Mouse (Mus musculus) left cerebral cortex, postnatal 36 days (tissue): ENCODE data around the gene Ino80b. TPM values are rescaled to one million over a fixed set of nuclear protein-coding genes. Genes with fewer than 3 reads are reported as not detected.

ENCODE experiments used
- DNase-seq, 2 experiments: peaks; one replicate each; pipeline ENCODE4 v3.0.0; 2021 to 2022; ENCODE audit warnings: low spot score in 2 of 2, mixed read lengths in 1 of 2
- intact Hi-C: fragments of 180-260 bp; cut with DNase I; formaldehyde crosslinking; loops from one replicate; pipeline ENCODE4 v1.15.1; 2025
- total RNA-seq, 2 experiments: library from RNA; stranded (reverse); gene quantifications; 2 replicates each; pipeline ENCODE4 v1.2.3; 2021

The Ino80b gene
- total RNA-seq, 2 experiments from 2014 or later = 20.5 to 26.0 TPM

DNA sequence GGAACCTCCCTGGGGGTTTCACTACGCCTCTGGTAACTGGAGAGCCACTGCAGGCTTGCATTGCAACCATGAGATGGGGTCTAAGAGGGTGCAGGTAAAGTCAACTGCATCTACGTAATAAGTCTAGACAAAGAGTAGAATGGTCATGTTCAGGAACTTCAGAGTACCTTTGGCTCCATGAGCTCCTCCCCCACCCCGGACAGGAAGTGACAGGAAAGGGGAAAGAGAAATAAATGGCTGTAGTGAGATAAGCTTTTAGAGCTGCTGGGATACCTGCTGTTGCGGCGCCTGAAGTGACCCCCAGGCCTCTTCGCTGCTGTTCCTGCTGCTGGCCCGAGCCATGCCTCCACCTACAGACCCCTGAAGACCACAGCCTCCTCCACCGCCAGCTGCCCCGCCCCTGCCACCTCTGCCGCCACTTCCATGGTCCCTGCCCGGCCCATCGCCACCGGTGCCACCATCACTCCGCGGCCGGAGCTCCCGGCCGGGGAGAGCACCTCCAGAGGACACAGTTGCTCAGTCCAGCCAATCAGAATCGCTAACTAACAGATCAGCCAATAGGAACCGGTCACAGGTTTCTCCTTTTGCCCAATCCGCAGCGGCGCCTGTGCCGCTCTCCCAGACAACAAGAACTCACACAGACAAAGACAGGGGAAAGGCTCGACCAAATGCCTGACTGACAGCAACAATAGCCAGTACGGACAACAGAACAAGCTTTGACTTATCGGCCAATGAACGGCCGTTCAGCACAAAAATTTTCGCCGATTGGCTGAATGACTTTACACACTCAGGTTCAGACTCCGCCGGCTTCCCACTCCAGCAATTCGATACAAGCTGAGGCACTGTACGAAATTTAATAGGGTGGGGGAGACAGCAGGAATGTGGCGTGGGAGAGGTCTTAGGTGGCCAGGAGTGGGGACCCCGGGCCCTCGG is 4.0 kb downstream of the Ino80b start, which contains the start of gene Wbp1:
Gene Wbp1, minus strand, starts transcription at position 630 of the 933 bp plus-strand sequence.
- DNase-seq = peak; percentile 94 to 96

DNA sequence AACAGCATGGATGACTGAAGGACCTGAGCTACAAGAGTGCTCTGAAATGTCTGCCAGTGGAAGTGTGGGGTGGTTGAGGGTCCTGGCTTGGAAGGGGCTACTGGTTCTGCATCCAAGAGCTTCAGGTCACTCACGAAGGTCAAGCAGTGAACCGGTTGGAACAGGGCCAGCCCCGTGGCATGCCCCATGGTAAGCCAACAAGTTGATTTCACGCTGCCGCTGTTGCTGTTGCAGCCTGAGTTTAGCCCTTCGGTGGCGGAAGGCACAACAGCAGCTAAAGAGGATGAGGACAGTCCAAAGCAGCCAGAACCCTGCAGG is 5.5 kb downstream of the Ino80b start:
- intact Hi-C loops = loop anchor here (5.0 to 10.0 kb wide), 2 partner anchors 38 to 205 kb away; partner anchors contain the start of genes 1700003E16Rik, Mob1a, Mthfd2 and Wdr54
- no peak for DNase-seq

More for the DNA sequence above, 4.0 kb downstream of the Ino80b start, which contains the start of gene Wbp1:
- intact Hi-C loops = loop anchor here (5.0 kb wide), 1 partner anchor 36 kb away; the partner anchor contains the start of genes 1700003E16Rik and Wdr54

DNA sequence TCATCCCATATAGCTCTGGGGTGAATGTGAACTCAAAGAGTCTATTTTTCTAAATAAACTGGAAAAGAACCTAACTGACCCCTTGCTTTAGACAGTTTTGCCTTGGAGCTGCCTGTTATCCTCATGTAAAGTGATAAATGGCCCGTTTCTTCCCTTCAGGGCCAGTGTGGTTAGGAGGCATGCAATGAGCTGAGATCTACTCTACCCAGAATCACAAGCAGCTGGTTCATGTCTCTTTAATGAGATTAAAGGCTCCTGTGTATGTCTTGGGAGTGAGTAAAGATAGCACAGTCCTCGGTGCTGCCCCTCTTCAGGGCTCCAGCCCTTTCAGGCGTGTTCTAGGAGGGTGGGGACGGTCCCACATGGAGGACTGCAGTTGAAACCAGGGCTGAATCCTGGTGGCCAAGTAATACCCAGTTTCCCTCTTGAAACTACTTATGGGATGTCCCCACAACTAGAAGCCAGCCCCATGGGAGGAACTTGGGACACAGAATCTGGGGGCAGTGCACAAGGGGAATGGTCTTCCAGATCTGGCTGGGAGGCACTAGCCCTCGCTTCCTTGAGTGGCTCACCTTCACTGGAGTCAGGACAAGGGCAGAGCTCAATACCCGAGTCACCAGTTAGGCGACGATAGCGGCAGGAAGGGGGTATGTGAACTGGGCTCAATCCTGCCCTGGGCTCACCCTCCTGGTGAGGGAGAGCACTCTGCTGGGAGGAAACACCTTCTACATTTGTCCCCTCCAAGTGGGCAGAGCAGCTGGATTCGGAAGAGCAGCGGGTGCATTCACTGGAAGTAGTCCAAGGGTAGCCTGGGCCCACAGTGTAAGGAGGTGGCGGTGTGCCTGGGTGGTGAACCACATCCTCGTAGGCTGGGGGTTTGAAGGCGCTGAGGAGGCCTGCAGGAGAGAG is 6.2 kb downstream of the Ino80b start:
- intact Hi-C loops = loop anchor here (10.0 kb wide), 1 partner anchor 206 kb away; the partner anchor contains the start of genes Mob1a and Mthfd2
- no peak for DNase-seq

DNA sequence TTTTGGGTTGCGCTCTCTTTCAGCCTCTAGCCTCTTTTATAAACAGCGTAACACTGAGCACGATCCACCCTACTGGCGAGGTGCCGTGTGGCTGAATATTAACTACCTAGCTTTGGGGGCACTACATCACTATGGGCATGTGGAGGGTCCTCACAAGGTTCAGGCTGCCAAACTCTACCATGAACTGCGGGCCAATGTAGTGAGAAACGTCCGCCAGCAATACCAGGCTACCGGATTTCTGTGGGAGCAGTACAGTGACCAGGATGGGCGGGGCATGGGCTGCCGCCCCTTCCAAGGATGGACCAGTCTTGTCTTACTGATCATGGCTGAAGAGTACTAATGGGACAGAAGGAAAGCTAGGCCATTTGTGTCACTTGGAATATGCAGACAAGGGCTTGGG is 6.9 kb downstream of the Ino80b start:
- no peak for DNase-seq
- intact Hi-C loops = loop anchor here (10.0 kb wide), 1 partner anchor 206 kb away; the partner anchor contains the start of genes Mob1a and Mthfd2

DNA sequence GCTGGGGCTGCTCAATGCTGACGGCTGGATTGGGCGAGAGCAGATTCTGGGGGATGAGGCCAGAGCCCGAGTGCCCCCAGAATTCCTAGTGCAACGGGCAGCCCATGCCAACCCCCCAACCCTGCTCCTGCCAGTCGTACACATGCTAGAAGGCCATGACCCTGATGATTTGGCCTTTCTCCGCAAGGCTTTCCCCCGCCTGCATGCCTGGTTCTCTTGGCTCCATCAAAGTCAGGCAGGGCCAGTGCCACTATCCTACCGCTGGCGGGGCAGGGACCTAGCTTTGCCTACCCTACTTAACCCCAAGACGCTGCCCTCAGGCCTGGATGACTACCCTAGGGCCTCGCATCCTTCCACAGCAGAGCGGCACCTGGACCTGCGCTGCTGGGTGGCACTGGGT is 7.6 kb downstream of the Ino80b start:
- no peak for DNase-seq

DNA sequence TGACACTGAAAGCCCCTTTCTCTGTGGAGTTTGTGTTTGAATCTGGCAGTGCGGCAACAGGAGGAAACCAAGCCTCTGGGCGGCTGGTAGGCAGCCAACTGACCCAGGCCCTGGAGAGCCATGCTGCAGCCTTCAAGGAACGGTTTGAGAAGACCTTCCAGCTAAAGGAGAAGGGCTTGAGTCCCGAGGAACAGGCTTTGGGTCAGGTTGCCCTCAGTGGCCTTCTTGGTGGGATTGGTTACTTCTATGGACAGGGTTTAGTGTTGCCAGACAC is 8.1 kb downstream of the Ino80b start:
- DNase-seq = no peak
- intact Hi-C loops = loop anchor here (10.0 kb wide), 1 partner anchor 208 kb away; the partner anchor contains the start of genes Mob1a and Mthfd2

More for the DNA sequence above, 7.6 kb downstream of the Ino80b start:
- intact Hi-C loops = loop anchor here (10.0 kb wide), 1 partner anchor 207 kb away; the partner anchor contains the start of genes Mob1a and Mthfd2

DNA sequence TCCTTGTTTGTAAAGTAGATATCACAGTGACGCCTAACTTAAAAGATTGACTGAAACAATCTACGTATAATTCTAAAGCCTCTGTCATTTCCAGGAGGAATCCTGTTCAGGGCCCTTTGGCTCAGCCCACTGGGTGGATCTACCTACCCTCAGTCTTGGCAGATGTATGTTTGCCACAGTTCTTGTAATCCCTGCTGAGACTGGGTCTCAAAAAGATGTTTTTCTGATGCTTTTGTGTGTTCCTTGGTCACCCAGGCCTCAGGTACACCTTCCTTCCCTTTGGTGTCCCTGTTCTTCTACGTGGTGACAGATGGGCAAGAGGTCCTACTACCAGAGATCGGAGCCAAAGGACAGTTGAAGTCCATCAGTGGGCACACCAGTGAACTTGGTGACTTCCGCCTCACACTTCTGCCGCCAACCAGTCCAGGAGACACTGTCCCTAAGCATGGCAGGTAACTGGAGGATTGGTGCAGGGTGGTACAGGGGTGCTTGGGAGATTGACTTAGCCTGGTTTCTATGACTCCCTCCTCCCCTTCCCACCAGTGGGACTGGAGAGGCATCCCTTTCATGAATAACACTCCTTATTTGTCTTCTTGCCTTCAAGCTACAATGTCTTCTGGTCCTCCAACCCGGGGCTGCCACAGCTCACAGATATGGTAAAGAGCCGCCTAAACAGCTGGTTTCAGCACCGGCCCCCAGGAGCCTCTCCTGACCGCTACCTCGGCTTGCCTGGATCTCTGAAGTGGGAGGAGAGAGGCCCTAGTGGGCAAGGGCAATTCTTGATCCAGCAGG is 8.7 kb downstream of the Ino80b start:
- intact Hi-C loops = loop anchor here (10.0 kb wide), 1 partner anchor 208 kb away; the partner anchor contains the start of genes Mob1a and Mthfd2
- DNase-seq = no peak

DNA sequence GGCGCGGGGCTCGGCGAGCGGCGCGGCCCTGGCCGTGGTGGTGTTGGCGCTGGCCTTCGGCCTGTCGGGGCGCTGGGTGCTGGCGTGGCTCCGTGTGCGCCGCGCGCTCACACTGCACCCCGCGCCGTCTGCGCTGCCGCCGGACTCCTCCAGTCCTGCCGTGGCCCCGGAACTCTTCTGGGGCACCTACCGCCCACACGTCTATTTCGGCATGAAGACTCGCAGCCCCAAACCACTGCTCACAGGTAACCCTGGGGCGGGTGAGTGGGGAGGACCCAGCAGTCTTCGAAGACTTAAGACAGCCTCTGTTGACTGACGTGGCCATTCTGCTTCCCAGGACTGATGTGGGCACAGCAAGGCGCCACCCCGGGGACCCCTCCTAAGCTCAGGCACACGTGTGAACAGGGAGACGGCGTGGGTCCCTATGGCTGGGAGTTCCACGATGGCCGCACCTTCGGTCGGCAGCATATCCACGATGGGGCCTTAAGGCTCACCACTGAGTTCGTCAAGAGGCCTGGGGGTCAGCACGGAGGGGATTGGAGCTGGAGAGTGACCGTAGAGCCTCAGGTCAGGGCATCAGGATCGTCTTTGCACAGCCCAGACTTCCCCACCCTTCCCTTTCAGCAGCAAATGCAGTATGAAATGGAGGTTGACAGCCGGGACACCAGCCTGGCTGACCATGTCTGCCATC is 9.4 kb downstream of the Ino80b start:
- DNase-seq = no peak
- intact Hi-C loops = loop anchor here (10.0 kb wide), 1 partner anchor 209 kb away; the partner anchor contains the start of genes Mob1a and Mthfd2

DNA sequence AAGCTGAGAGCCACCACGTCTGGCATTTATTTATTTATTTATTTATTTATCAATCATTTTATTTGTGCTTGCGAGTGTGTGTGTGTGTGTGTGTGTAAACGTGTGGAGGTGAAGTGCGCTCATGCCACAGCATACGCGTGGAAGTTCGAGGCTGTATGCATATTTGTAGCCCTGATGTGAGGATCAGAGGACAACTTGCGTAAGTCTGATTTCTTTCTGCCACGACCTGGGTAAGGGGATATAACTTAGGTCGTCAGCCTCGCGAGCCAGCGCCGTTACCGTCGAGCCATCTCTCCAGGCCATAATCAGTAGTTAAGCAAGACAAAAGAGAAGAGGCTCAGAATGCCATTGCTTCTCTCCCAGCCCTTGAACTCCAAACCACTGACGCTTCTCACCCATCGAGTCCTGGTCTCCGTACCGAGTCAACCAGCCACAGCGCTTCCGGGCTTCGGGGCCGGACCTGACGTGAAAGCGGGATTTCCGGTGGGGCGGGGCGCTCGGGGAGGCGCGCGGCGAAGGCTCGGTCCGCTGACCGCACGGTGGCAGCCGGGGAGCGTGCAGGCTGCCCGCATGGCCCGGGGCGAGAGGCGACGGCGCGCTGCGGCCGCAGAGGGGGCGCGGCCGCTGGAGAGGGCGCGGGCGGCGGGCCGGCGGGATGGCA is 10.1 kb downstream of the Ino80b start, which contains the start of gene Mogs:
Gene Mogs, plus strand, starts transcription at position 486 of the 661 bp plus-strand sequence.
- intact Hi-C loops = loop anchor here (10.0 kb wide), 1 partner anchor 210 kb away; the partner anchor contains the start of genes Mob1a and Mthfd2

DNA sequence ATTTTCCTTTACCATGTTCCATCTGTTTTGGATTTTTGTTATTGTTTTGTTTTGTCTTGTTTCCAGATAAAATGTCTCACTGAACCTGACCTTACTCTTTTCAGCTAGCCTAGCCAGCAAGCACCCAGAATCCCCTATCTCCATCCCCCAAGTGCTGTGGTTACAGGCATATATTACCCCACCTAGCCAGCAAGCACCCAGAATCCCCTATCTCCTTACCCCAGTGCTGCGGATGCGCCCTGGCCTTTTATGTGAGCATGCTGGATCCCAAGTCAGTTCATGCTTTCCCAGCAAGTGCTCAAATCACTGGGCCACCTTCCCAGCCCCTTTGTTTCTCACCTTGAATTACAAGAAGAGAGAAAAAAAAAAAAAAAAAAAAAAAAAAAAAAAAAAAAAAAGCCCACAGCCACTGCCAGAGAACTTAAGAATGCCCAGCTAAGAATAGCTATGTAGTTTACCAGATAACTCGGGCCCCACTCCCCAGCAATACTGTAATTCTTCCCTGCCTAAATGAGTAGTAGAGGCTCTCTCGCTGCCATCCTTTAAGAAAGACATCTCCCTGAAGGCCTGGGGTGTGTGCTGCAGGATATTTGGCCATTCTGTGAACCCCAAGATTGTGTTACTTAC is 13.6 kb downstream of the Ino80b start:
- no peak for DNase-seq
- intact Hi-C loops = loop anchor here (10.0 kb wide), 1 partner anchor 213 kb away; the partner anchor contains the start of genes Mob1a and Mthfd2

More for the DNA sequence above, 10.1 kb downstream of the Ino80b start, which contains the start of gene Mogs:
- peak; percentile 92 to 94 for DNase-seq

DNA sequence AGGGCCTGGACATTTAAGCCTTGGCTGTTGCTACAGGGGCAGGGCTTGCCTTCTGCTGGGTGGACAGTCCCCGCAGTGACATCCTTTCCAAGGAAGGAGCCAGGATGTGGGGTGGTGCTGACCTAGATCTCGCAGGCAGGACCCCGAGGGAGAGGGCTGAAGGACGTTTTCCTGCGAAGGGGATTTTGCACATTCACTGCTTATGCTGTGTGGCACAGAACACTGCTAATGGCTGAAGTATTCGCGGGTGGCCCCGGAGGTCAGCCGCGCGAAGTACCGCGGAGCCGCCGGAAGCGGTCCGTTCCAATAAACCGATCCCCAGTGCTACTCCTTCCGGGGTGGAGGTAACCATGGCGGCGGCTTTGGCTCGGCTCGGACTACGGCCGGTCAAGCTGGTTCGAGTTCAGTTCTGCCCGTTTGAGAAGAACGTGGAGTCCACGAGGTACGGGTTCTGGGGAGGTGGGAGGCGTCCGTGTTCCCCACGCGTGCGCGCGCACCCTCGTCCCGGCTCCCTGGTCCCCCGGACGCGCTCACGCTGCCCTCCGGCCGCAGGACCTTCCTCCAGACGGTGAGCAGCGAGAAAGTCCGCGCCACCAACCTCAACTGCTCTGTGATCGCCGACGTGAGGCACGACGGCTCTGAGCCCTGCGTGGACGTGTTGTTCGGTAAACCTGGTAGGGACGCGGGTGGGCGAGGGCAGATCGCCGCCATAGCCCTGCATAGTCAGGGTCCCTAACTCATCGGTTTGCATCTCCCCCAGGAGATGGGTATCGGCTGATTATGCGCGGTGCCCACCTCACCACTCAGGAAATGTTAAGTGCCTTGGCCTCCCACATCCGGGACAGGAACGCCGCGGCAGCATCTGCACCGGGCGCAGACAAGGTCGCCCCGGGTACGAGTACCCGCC is 16.2 kb downstream of the Ino80b start, which contains the start of gene Mrpl53:
Gene Mrpl53, plus strand, starts transcription at position 279 of the 907 bp plus-strand sequence.
- intact Hi-C loops = no loop called here
- DNase-seq = peak; percentile 86 to 87

DNA sequence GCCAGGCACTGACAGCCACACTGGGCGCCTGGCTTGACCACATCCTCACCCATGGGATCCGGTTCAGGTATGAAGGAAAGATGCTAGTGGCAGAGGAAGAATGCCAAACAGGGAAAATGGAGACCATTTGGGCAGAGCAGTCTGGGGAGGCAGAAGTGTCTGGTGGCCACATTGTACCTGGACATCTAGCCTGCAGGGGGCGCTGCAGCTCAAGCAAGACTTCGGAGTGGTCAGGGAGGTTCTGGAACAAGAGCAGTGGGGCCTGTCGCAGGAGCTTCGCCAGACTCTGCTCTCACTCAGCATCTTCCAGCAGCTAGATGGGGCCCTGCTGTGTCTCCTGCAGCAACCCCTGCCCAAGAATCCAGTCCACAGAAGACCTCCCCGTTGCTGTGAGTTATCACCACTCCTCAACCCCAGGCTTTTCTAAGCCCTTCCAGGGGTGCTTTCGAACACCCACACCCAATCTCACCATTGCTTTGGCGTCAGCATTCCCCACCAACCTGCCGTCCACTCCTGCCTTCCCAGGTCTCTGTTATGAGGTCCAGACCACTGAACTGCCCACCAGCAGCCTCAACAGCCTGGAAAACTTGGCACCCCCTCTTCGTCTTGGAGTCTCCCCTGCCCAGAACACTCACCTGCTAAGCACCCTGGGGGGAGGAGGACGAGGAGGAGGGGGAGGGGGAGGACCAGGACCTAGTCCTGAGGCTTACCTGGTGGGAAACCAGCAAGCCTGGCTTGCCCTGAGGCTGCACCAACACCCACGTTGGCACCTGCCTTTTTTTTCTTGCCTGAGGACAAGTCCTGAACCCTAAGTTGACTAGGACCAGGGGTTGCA is 17.4 kb downstream of the Ino80b start:
- DNase-seq = no peak
- intact Hi-C loops = no loop called here

DNA sequence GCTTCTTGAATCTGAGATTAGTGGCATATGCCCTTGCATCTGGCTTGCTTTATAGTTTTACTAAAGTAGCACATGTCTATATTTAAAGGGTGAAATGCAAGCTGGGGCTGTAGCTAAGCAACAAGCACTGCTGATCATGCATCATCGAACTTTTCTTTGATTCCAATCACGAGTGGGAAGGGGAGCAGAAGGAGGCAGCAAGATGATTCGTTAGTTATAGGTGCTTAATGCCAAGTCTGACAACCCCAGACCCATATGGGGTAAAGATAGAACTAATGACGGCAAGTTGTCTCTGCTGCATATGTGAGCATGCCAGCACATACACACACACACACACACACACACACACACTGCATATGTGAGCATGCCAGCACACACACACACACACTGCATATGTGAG is 21.1 kb downstream of the Ino80b start:
- intact Hi-C loops = no loop called here
- DNase-seq = no peak

DNA sequence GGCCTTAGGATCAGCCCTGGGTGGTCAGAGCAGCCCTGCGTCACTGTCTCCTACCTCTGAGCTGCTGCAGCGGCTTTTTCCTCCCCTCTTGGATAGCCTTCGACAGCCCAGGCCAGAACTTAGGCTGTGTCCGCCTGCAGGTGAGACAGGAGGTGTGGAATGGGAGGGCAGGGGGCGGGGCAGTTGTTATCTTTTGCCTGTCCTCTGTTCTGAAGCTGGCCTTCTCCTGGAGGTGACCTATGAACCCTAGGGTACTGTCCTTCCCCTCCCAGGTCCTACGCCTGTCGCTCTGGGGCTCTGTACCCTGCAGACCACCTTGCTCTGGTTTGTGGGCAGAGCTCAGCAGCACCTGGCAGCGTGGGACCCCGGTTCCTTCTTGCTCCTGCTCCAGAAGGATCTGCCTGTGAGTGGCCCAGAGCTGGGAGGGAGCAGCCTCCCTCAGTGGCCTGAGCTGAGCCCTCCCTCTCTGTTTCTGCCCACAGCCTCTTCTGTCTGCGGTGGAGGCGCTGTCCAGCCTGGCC is 22.0 kb downstream of the Ino80b start:
- no peak for DNase-seq
- intact Hi-C loops = no loop called here
